Mouse (Mus musculus) embryonic facial prominence, embryonic 12.5 days (tissue): ENCODE measurements around the gene Mthfd2l. TPM values are rescaled to one million over a fixed set of nuclear protein-coding genes. Genes with fewer than 3 reads are reported as not detected.

ENCODE experiments used
- ATAC-seq: fragments of 200-750 bp; cut with Nextera tagmentation; 2 replicates; pipeline ENCODE4 v1.8.0; 2017; ENCODE audit not compliant: insufficient number of reproducible peaks, insufficient read depth, low FRiP score, low TSS enrichment
- H3K27ac ChIP-seq: fragments of 300-500 bp; sonication (generic); 2 replicates; pipeline ENCODE4 v1.5.1; 2016; ENCODE audit warnings: mild to moderate bottlenecking
- H3K27me3 ChIP-seq: fragments of 300-500 bp; sonication (generic); 2 replicates; pipeline ENCODE4 v1.6.1; 2016; ENCODE audit warnings: mild to moderate bottlenecking, moderate library complexity
- H3K36me3 ChIP-seq: fragments of 300-500 bp; sonication (generic); 2 replicates; pipeline ENCODE4 v1.6.1; 2016; ENCODE audit warnings: mild to moderate bottlenecking
- H3K4me1 ChIP-seq: fragments of 300-500 bp; sonication (generic); 2 replicates; pipeline ENCODE4 v1.6.1; 2016
- H3K4me2 ChIP-seq: fragments of 300-500 bp; sonication (generic); replicated peaks from 2 replicates; pipeline ENCODE4 v1.6.1; 2016; ENCODE audit warnings: mild to moderate bottlenecking, moderate library complexity
- H3K4me3 ChIP-seq: fragments of 300-500 bp; sonication (generic); 2 replicates; pipeline ENCODE4 v1.5.1; 2016; ENCODE audit warnings: mild to moderate bottlenecking
- H3K9ac ChIP-seq: fragments of 300-500 bp; sonication (generic); 2 replicates; pipeline ENCODE4 v1.6.1; 2016; ENCODE audit warnings: mild to moderate bottlenecking, moderate library complexity
- H3K9me3 ChIP-seq: fragments of 300-500 bp; sonication (generic); 2 replicates; pipeline ENCODE4 v1.6.1; 2016; ENCODE audit warnings: mild to moderate bottlenecking, moderate library complexity
- WGBS: fragments of 180-500 bp; shearing (Covaris S2); methylation state at CpG from one replicate; pipeline ENCODE4 v1.1.7; 2016; 5-methylcytosine and 5-hydroxymethylcytosine counted together
- polyA plus RNA-seq: library from polyadenylated mRNA; unstranded; fragments of >200 nt; fragmentation: Nextera tagmentation; extraction: Ambion mirVana; gene quantifications from 2 replicates; pipeline ENCODE4 v1.2.1, GENCODE M21; 2016

The Mthfd2l gene
- polyA plus RNA-seq, 1 experiment from 2014 or later, result 74.0 TPM

DNA sequence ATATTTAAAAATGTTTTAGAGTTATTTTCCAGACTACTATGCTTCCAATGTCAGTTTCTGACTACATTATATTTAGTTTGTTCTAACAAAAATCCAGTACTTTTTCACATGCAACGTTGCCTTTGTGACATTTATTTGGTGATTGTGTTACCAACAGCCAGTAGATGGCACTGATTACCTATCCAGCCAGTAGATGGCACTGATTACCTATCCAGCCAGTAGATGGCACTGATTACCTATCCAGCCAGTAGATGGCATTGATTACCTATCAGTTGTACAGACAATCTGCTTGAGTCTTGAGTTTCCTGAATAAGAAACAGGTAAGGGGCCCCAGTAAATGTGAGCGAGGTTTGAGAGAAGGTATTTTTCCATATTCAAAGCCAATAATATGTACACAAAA is 20.6 kb downstream of the Mthfd2l start:
- H3K4me1 ChIP-seq, result no peaks in the 10 kb centered on the region
- 0 out of 2 replicates have a peak, but pooled peaks cover 3% of the 10 kb centered on the region for H3K36me3 ChIP-seq
- H3K9me3 ChIP-seq, result no peaks in the 10 kb centered on the region
- 36% methylated on average over 2 of the region's 2 CpGs for WGBS
- no peak overlapping the region for H3K4me2 ChIP-seq
- no peak for ATAC-seq
- no peak overlapping the region for H3K27ac ChIP-seq
- no peaks in the 10 kb centered on the region for H3K27me3 ChIP-seq
- H3K9ac ChIP-seq, result no peak overlapping the region
- H3K4me3 ChIP-seq, result no peak overlapping the region

DNA sequence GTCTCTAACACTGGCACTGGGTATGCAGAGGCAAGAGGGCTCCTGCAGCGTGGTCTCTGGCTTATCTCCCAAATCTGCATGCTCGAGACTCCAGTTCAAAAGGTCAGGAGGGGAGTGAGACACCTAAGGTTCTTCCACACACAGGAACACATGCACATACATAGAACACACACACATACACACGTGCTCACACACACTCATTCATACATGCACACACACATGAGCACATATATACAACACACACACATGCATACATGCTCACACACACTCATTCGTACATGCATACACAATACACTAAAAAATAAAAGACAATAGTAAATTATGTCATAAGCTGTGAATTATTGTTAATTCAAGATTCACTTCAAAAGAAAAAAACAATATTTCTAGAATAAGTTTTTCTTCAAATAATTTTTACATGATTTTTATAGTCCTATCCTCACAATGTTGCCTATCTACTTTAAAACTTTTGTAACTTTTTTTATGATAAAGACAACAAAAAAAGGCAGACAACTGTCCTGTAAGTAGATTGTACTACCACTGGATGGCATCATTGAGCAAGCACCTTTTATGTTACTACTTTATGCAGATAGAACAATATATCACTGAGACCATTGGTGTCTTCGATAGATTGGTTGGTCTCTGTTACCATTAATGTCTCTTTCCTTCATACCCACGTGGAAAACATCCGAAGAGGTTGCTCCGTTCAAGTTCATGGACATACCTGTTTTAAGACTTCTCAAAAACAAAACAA is 22.0 kb downstream of the Mthfd2l start:
- Histone ChIP-seq H3K27ac (no peak overlapping the region), H3K9me3 (no peaks in the 10 kb centered on the region), H3K4me2 (no peak overlapping the region), H3K4me1 (no peaks in the 10 kb centered on the region), H3K36me3 (0 out of 2 replicates have a peak, but pooled peaks cover 3% of the 10 kb centered on the region), H3K9ac (no peak overlapping the region), H3K4me3 (no peak overlapping the region), H3K27me3 (no peaks in the 10 kb centered on the region)
- WGBS, result 81% methylated on average over 8 of the region's 8 CpGs
- ATAC-seq, result no peak

DNA sequence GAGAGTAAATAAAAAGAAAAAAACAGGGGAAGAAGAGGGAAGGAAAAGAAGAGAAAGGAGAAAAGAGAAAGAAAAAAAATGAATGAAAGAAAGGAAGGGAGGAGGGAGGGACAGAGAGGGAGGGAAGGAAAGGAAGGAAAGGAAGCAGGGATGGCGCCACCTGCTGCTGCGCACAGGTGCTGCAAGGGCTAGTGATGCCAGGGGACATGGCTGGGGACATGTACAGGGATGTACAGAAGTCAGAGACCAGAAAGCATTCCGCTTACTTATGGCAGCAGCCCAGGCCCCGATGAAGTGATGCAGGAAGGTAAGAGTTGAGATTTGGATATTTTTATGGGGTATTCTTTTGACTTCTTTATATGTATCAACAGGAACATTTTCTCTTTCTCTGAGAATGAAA is 33.4 kb downstream of the Mthfd2l start:
- no peak overlapping the region for H3K4me3 ChIP-seq
- 64% methylated on average over 4 of the region's 4 CpGs for WGBS

DNA sequence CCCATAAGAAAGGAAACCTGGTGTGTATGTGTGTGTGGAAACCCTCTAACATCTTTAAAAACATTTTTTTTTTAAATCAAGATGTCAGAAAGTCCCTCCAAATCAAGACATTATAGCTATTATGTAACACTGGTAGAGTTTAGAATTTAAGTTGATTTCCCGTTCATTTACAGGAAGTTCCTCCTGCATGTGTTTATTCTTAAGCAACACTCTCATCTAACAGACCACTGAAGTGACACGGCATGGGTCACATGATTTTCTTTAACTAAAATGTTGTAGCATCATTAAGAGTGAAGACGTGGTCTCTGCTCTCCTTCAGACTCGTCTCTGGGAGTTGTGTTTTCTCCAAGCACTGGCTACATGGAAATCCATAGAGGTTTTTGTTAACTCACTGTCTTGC is 33.8 kb downstream of the Mthfd2l start:
- no peak overlapping the region for H3K9ac ChIP-seq
- no peaks in the 10 kb centered on the region for H3K4me1 ChIP-seq
- no peaks in the 10 kb centered on the region for H3K27me3 ChIP-seq
- no peak overlapping the region for H3K27ac ChIP-seq
- no peaks in the 10 kb centered on the region for H3K9me3 ChIP-seq
- ATAC-seq, result no peak
- H3K36me3 ChIP-seq, result no peaks in the 10 kb centered on the region
- H3K4me3 ChIP-seq, result no peak overlapping the region
- no peak overlapping the region for H3K4me2 ChIP-seq
- WGBS, result 86% methylated on average over 4 of the region's 4 CpGs

More for the DNA sequence above, 33.4 kb downstream of the Mthfd2l start:
- no peaks in the 10 kb centered on the region for H3K27me3 ChIP-seq
- no peak overlapping the region for H3K9ac ChIP-seq
- no peaks in the 10 kb centered on the region for H3K4me1 ChIP-seq
- no peak overlapping the region for H3K27ac ChIP-seq
- ATAC-seq, result no peak
- no peak overlapping the region for H3K4me2 ChIP-seq
- no peaks in the 10 kb centered on the region for H3K36me3 ChIP-seq
- H3K9me3 ChIP-seq, result no peaks in the 10 kb centered on the region

DNA sequence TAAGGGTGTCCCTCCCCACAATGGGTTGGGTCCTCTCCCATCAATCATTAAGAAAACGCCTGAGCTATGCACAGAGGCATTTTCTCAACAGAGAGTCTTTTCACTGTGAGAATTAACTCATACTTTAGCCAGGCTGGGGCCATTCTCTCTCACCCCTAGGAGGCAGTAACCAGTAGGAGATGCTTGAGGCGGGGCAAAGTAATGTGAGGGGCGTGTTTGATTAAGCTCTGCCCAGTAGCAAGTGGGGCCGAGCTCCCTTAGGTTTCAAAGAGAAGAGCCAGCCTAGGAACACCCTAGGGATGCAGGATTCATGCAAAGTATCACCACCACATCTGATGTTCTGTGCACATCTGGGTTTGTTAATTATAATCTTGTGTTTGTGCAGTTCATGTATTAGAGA is 34.5 kb downstream of the Mthfd2l start:
- 63% methylated on average over 4 of the region's 4 CpGs for WGBS
- no peaks in the 10 kb centered on the region for H3K4me1 ChIP-seq

DNA sequence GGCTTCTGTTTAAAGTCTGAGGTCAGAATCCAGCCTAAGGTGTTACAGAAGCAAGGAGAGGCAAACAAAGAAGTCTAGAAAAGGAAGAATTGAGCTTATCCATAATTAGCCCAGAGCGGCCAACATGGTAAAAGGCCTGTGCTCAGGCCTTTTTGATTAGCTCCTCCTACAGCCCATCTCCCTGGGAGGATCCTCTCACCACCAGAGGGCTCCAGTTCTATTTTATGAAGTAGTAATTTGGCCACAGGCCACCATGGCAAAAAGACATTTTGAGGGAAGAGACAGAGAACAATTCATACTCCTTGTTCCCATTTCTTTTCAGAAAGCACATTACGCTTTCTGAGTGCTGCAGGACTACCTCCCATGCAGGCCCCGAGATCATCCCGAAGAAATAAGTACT is 46.3 kb downstream of the Mthfd2l start:
- Histone ChIP-seq H3K4me2 (no peak overlapping the region), H3K36me3 (peaks cover 6% of the 10 kb centered on the region; the same call in 1 of the 2 replicates)
- WGBS, result 82% methylated on average over 4 of the region's 4 CpGs

More for the DNA sequence above, 34.5 kb downstream of the Mthfd2l start:
- H3K9me3 ChIP-seq, result no peaks in the 10 kb centered on the region
- ATAC-seq, result no peak
- no peaks in the 10 kb centered on the region for H3K36me3 ChIP-seq
- no peak overlapping the region for H3K4me2 ChIP-seq
- H3K9ac ChIP-seq, result no peak overlapping the region
- no peak overlapping the region for H3K4me3 ChIP-seq
- H3K27ac ChIP-seq, result no peak overlapping the region
- H3K27me3 ChIP-seq, result no peaks in the 10 kb centered on the region

DNA sequence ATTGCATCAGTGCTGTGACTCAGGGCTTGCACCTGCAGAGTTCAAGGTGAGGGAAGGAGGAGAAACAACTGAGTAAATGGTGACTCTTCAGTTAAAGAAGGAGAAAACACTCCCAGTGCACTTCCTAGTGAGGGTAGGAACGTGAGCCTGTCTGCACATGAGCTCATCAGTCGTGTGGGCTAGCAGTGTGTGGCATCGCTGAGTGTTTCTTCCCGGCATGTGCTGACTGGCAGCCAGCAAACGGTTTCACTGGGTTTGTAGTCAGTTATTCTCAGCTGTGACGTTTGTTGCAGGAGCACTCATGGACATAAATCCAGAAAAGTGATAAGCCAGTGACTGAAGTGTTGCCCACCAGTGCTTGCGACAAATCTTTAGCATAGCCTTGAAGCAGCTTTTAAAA is 49.4 kb downstream of the Mthfd2l start:
- H3K36me3 ChIP-seq, result no peaks in the 10 kb centered on the region
- no peak overlapping the region for H3K4me3 ChIP-seq
- H3K9ac ChIP-seq, result no peak overlapping the region
- H3K4me1 ChIP-seq, result no peaks in the 10 kb centered on the region
- no peak overlapping the region for H3K27ac ChIP-seq
- no peaks in the 10 kb centered on the region for H3K9me3 ChIP-seq
- 87% methylated on average over 7 of the region's 7 CpGs for WGBS
- H3K4me2 ChIP-seq, result no peak overlapping the region
- no peaks in the 10 kb centered on the region for H3K27me3 ChIP-seq
- no peak for ATAC-seq

More for the DNA sequence above, 46.3 kb downstream of the Mthfd2l start:
- H3K4me3 ChIP-seq, result no peak overlapping the region
- H3K27me3 ChIP-seq, result no peaks in the 10 kb centered on the region
- no peaks in the 10 kb centered on the region for H3K9me3 ChIP-seq
- no peaks in the 10 kb centered on the region for H3K4me1 ChIP-seq
- ATAC-seq, result no peak
- no peak overlapping the region for H3K27ac ChIP-seq
- H3K9ac ChIP-seq, result no peak overlapping the region

DNA sequence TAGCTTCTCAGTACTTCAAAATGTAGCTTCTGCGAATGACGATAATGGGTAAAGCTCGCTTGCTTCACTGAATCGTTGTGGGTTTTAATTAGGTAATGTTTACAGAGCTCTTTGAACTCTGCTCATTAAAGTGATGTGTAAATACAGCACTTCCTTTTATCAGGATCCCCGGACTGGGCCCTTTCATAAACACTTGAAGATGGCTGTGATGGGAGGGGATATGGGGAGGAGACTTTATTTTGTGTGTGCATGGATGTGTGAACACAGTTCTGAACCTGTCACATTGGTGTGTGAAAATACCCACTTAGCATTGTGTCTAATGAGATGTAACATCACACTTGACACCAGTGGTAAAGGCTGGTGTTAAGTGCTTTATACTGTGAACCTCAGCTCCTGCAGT is 56.7 kb downstream of the Mthfd2l start:
- H3K27ac ChIP-seq, result no peak overlapping the region
- H3K4me1 ChIP-seq, result no peaks in the 10 kb centered on the region
- H3K4me2 ChIP-seq, result no peak overlapping the region
- H3K9me3 ChIP-seq, result no peaks in the 10 kb centered on the region
- 79% methylated on average over 5 of the region's 5 CpGs for WGBS
- no peak overlapping the region for H3K9ac ChIP-seq
- no peak overlapping the region for H3K4me3 ChIP-seq
- H3K27me3 ChIP-seq, result no peaks in the 10 kb centered on the region
- H3K36me3 ChIP-seq, result no peaks in the 10 kb centered on the region
- ATAC-seq, result peak; percentile 77

DNA sequence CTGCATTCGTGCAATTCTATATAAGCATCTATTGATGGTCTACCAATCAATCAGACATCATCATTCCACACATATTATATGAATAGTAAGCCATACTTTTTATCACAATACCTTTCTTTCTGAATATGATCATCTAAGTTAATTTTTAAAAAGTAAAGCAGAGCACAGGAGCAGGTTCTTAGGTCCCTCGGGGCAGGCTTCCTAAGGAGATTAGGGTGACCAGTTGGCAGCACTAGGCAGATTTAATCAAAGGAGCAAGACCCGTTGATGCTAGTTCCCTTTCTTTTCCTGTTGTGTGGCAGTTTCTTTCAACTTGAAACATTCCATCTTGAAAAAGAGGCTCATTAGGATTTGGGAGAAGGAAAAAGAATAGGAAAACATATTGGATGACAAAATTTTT is 57.2 kb downstream of the Mthfd2l start:
- Histone ChIP-seq H3K4me1 (no peaks in the 10 kb centered on the region), H3K27ac (no peak overlapping the region), H3K9me3 (no peaks in the 10 kb centered on the region), H3K9ac (no peak overlapping the region), H3K4me3 (no peak overlapping the region), H3K27me3 (no peaks in the 10 kb centered on the region), H3K36me3 (no peaks in the 10 kb centered on the region), H3K4me2 (no peak overlapping the region)
- ATAC-seq, result no peak
- WGBS, result 75% methylated on average over 3 of the region's 3 CpGs

DNA sequence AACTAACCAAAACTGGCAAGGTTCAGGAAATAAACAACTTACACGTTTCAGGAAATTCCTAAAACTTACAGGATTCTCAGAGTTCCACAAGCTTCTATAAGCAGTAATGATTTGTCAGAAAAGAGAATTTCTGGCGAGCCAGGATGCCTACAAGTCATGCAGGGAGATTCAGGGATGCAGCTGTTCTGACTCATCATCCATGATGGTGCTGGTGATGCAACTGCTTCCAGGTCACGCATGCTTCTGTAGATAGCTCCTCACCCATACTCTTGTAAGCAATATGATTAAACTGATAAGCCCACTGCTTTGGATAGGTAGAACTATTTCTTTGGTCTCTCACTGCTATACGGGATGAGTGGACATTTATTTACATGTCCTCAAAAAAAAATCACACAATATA is 57.7 kb downstream of the Mthfd2l start:
- 87% methylated on average over 4 of the region's 4 CpGs for WGBS
- ATAC-seq, result no peak
- no peaks in the 10 kb centered on the region for H3K9me3 ChIP-seq

DNA sequence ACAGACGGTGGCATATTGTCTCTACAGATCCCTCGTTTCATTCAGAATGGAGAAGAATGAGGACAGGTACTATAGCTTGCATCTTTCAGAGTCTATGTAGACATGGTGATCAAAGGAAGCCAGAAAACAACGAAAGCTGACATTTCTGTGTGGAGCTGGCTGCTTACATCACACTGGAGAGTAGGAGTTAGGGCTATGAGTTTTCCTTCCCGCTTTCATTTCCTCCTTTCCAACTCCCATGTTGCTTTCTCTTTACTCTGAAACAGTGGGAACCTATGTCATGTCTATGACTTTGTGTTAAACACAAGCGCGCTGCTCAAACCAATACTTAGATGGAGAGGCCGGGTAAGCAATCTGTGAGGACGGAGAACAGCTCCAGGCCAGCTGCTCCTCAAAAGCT is 69.0 kb downstream of the Mthfd2l start:
- 0 out of 2 replicates have a peak, but pooled peaks cover 3% of the 10 kb centered on the region for H3K36me3 ChIP-seq
- no peaks in the 10 kb centered on the region for H3K27me3 ChIP-seq
- H3K4me2 ChIP-seq, result no peak overlapping the region
- no peak for ATAC-seq
- no peaks in the 10 kb centered on the region for H3K4me1 ChIP-seq
- H3K9me3 ChIP-seq, result no peaks in the 10 kb centered on the region
- no peak overlapping the region for H3K9ac ChIP-seq
- no peak overlapping the region for H3K27ac ChIP-seq
- H3K4me3 ChIP-seq, result no peak overlapping the region
- 91% methylated on average over 8 of the region's 8 CpGs for WGBS

More for the DNA sequence above, 57.7 kb downstream of the Mthfd2l start:
- H3K4me2 ChIP-seq, result no peak overlapping the region
- no peak overlapping the region for H3K9ac ChIP-seq
- no peaks in the 10 kb centered on the region for H3K4me1 ChIP-seq
- H3K27me3 ChIP-seq, result no peaks in the 10 kb centered on the region
- no peak overlapping the region for H3K4me3 ChIP-seq
- H3K36me3 ChIP-seq, result no peaks in the 10 kb centered on the region
- H3K27ac ChIP-seq, result no peak overlapping the region

DNA sequence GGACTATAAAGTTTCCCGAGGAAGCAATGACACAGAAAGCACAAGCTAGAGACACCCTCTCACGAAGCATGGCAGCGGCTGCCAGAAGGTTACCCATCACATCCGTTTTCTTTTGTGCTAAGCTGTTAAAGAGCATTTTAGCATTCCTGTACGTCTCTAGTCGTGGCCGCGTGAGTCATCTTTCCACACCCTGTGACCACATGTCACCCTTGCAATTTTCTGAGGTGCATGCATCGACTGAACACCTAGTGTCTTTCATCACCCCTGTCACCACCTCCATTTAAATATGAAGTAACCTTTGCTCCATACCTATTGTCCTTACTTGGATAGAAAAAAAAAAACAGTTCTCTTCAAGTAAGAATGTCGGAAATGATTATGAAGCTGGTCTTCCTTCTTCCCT is 84.3 kb downstream of the Mthfd2l start:
- Histone ChIP-seq H3K4me1 (no peaks in the 10 kb centered on the region), H3K27ac (no peak overlapping the region), H3K4me2 (no peak overlapping the region), H3K9me3 (no peaks in the 10 kb centered on the region), H3K27me3 (no peaks in the 10 kb centered on the region), H3K36me3 (no peaks in the 10 kb centered on the region), H3K9ac (no peak overlapping the region), H3K4me3 (no peak overlapping the region)
- ATAC-seq, result no peak
- 82% methylated on average over 10 of the region's 10 CpGs for WGBS
